Mouse (Mus musculus): Measurements from ENCODE around the gene Msi2. TPM values are rescaled to one million over a fixed set of nuclear protein-coding genes. Genes with fewer than 3 reads are reported as not detected.
A peak's percentile ranks its signal among the peaks of the same experiment; 100 is the strongest.

Gene Msi2
- polyA plus RNA-seq, 1 experiment from 2014 or later: 2.9 TPM

DNA sequence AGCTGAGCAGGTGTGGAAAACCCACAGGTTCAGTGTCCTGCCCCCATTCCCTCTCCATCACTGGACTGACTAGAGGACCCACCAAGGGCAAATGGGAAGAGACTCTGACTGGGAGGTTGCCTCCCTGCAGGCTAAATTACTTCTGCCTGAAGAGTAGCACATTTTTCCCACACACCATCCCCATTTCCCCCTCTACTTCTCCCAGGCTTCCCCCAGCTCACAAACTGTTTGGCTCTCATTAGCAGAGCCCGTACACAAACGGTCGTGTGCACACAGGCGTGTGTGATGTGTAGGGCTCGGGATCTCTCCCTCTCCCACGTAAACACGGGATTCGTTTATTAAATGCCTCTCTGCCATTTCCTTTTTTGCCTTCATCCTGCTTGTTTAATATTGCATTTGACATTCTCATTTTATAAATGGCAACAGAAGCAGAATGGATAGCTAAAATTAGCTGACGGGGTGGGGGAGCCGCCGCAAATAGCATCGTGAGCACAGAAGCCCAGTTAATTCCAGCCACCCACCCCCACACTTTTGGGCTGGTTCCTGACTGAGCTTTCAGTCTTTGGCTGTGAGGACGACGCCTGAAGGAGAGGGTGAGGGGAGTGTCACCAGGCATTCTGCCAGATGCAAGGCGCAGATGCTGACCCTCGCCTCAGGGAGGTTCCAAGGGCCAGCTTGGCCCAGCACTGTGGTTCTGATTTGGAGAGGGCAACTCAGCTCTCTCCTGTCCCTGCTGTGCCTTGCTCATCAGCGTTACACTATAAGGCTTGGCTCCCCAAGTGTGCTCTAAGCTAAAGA lies 313.3 kb downstream of the Msi2 start:
- WGBS (ENCODE audit: insufficient replicate concordance): 75% methylated on average over 17 of the region's 17 CpGs
- Histone ChIP-seq H3K27me3 (ENCODE audit: control insufficient read depth, insufficient read depth, low read depth, low read length) (no peaks in the 10 kb centered on the region), H3K4me2 (ENCODE audit: low read depth, low read length) (no peak overlapping the region), H3K4me1 (ENCODE audit: control insufficient read depth, low read depth, low read length) (peaks cover 3% of the 10 kb centered on the region; the same call in 1 of the 2 replicates), H3K4me3 (ENCODE audit: low read depth, low read length) (no peak overlapping the region), H3K9ac (ENCODE audit: low read depth, low read length) (no peak overlapping the region), H3K27ac (ENCODE audit: low read length) (no peak overlapping the region), H3K9me3 (replicated peaks; ENCODE audit: control insufficient read depth, low read length) (no peaks in the 10 kb centered on the region), H3K36me3 (ENCODE audit: control insufficient read depth, insufficient read depth) (no peaks in the 10 kb centered on the region)
- ATAC-seq (ENCODE audit: low read depth): no peak

DNA sequence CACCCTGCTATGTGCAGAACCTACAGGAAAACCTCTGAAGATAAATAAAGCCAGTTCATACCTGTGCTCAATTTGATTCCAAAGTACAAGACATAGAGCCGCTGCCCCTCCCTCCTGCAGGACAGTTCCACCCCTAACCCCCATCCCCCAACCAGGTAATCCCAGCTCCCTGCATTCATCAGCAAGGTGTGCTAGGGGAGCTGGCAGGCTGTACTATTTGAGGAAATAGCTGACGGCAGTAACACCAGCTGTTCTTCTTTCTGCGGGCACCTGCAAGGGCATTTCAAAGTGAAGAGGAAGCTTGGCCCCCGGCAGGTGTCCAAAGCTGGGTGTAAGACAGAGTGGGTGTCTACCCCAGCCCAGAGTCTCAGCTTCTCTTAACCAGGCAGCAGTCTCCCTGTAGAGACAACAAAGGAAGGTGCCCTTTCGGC lies 314.1 kb downstream of the Msi2 start:
- H3K27ac ChIP-seq (ENCODE audit: low read length): no peak overlapping the region
- no peak overlapping the region for H3K9ac ChIP-seq (ENCODE audit: low read depth, low read length)

DNA sequence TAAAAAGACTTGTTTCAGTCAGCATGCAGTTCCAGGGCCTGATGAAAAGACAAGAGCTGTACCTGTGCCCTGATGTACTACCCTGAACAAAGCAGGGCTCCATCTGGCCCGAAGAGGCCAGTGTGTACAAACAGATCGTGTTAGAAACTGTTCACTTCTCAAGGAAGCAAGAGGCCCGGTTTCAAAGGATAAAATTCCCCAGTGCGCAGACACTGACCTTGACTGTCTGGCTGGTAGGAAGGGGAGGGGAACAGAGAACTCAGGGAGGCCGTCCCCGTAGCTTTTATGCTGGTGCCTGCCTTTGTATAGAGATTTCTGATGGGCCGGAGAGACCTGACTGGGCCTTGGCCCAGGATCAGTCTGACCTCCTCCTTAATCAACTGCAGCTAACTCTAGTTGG lies 316.0 kb downstream of the Msi2 start:
- ATAC-seq (ENCODE audit: low read depth): no peak
- Histone ChIP-seq H3K36me3 (ENCODE audit: control insufficient read depth, insufficient read depth) (no peaks in the 10 kb centered on the region), H3K4me2 (ENCODE audit: low read depth, low read length) (no peak overlapping the region), H3K27ac (ENCODE audit: low read length) (no peak overlapping the region), H3K4me1 (ENCODE audit: control insufficient read depth, low read depth, low read length) (peaks cover 3% of the 10 kb centered on the region; the same call in 1 of the 2 replicates), H3K27me3 (ENCODE audit: control insufficient read depth, insufficient read depth, low read depth, low read length) (no peaks in the 10 kb centered on the region), H3K9ac (ENCODE audit: low read depth, low read length) (no peak overlapping the region), H3K4me3 (ENCODE audit: low read depth, low read length) (no peak overlapping the region), H3K9me3 (replicated peaks; ENCODE audit: control insufficient read depth, low read length) (no peaks in the 10 kb centered on the region)
- 71% methylated on average over 7 of the region's 7 CpGs for WGBS (ENCODE audit: insufficient replicate concordance)

More for the DNA sequence above, 314.1 kb downstream of the Msi2 start:
- peaks cover 3% of the 10 kb centered on the region; the same call in 1 of the 2 replicates for H3K4me1 ChIP-seq (ENCODE audit: control insufficient read depth, low read depth, low read length)
- ATAC-seq (ENCODE audit: low read depth): peak; percentile 68
- no peak overlapping the region for H3K4me3 ChIP-seq (ENCODE audit: low read depth, low read length)
- WGBS (ENCODE audit: insufficient replicate concordance): 65% methylated on average over 5 of the region's 5 CpGs
- H3K36me3 ChIP-seq (ENCODE audit: control insufficient read depth, insufficient read depth): no peaks in the 10 kb centered on the region
- H3K27me3 ChIP-seq (ENCODE audit: control insufficient read depth, insufficient read depth, low read depth, low read length): no peaks in the 10 kb centered on the region
- no peak overlapping the region for H3K4me2 ChIP-seq (ENCODE audit: low read depth, low read length)
- no peaks in the 10 kb centered on the region for H3K9me3 ChIP-seq (replicated peaks; ENCODE audit: control insufficient read depth, low read length)

DNA sequence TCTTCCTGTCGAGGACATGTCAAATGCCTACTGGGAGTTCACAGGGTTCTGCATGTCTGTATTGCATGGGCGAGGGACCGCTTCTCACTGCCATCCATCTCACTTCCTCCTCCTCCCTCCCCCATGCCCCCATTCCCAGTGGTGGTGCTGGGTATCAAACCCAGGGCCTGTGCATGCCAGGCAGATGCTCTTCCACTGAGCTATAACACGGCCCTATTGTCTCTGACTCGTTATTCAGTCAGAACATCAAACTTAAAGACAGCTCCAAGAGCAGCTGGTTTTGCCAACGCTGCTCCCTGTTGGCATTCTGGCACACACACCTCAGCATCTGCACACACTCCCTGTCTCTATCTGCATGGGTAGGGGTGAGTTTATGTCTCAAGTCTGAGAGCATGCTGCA lies 317.0 kb downstream of the Msi2 start:
- no peaks in the 10 kb centered on the region for H3K9me3 ChIP-seq (replicated peaks; ENCODE audit: control insufficient read depth, low read length)
- no peak overlapping the region for H3K27ac ChIP-seq (ENCODE audit: low read length)

DNA sequence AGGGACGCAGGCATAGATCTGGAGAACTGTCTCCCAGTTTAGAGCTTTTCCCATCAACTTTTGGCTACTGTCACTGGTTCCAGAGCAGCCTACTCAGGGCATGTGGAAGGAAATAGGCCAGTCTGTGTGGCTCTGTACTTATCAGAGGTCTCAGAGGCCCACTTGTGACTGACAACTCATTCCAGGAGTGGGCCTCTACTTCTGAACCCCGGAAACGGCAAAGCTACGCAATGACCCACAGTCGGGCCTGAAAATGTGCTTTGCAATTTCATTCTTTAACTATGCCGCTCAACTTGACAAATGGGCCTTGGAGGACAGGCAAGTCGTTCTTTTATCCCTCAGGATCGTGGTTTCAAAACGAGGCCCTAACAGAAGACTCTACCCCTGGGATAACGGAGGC lies 317.4 kb downstream of the Msi2 start:
- Histone ChIP-seq H3K9me3 (replicated peaks; ENCODE audit: control insufficient read depth, low read length) (no peaks in the 10 kb centered on the region), H3K27ac (ENCODE audit: low read length) (no peak overlapping the region), H3K4me3 (ENCODE audit: low read depth, low read length) (no peak overlapping the region), H3K9ac (ENCODE audit: low read depth, low read length) (no peak overlapping the region), H3K36me3 (ENCODE audit: control insufficient read depth, insufficient read depth) (no peaks in the 10 kb centered on the region), H3K27me3 (ENCODE audit: control insufficient read depth, insufficient read depth, low read depth, low read length) (no peaks in the 10 kb centered on the region), H3K4me1 (ENCODE audit: control insufficient read depth, low read depth, low read length) (peaks cover 3% of the 10 kb centered on the region; the same call in 1 of the 2 replicates), H3K4me2 (ENCODE audit: low read depth, low read length) (no peak overlapping the region)
- WGBS (ENCODE audit: insufficient replicate concordance): 79% methylated on average over 10 of the region's 10 CpGs
- no peak for ATAC-seq (ENCODE audit: low read depth)

More for the DNA sequence above, 317.0 kb downstream of the Msi2 start:
- no peaks in the 10 kb centered on the region for H3K36me3 ChIP-seq (ENCODE audit: control insufficient read depth, insufficient read depth)
- no peak overlapping the region for H3K4me3 ChIP-seq (ENCODE audit: low read depth, low read length)
- H3K4me2 ChIP-seq (ENCODE audit: low read depth, low read length): no peak overlapping the region
- H3K27me3 ChIP-seq (ENCODE audit: control insufficient read depth, insufficient read depth, low read depth, low read length): no peaks in the 10 kb centered on the region
- no peak for ATAC-seq (ENCODE audit: low read depth)
- H3K4me1 ChIP-seq (ENCODE audit: control insufficient read depth, low read depth, low read length): peaks cover 3% of the 10 kb centered on the region; the same call in 1 of the 2 replicates
- no peak overlapping the region for H3K9ac ChIP-seq (ENCODE audit: low read depth, low read length)
- WGBS (ENCODE audit: insufficient replicate concordance): 73% methylated on average over 6 of the region's 6 CpGs

GRCm38 (mm10) chr11:88400235-88400634 lies 318.1 kb downstream of the Msi2 start:
- ATAC-seq (ENCODE audit: low read depth): no peak
- Histone ChIP-seq H3K4me1 (ENCODE audit: control insufficient read depth, low read depth, low read length) (peaks cover 3% of the 10 kb centered on the region; the same call in 1 of the 2 replicates), H3K9me3 (replicated peaks; ENCODE audit: control insufficient read depth, low read length) (no peaks in the 10 kb centered on the region), H3K9ac (ENCODE audit: low read depth, low read length) (no peak overlapping the region), H3K4me2 (ENCODE audit: low read depth, low read length) (no peak overlapping the region), H3K4me3 (ENCODE audit: low read depth, low read length) (no peak overlapping the region), H3K36me3 (ENCODE audit: control insufficient read depth, insufficient read depth) (no peaks in the 10 kb centered on the region), H3K27ac (ENCODE audit: low read length) (no peak overlapping the region), H3K27me3 (ENCODE audit: control insufficient read depth, insufficient read depth, low read depth, low read length) (no peaks in the 10 kb centered on the region)
- WGBS (ENCODE audit: insufficient replicate concordance): 71% methylated on average over 6 of the region's 6 CpGs

DNA sequence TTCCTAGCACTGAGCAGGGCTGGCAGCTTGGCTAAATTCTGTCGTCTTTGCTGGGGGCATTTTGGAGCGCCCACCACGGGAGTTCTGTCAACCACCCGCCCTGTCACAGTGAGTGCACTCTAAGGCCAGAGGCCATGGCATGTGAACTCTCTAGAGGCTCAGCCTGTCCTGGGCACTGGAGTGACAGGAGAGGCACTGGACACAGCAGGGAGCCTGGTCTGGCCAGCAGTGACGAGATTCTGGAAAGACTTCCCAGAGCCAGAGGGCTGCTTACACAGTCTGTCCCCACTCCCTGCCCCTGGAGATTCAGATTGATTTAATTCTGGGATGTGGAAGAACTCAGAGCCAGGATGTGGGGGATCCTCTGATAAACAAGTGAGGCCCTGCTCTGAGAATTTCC lies 318.9 kb downstream of the Msi2 start:
- Histone ChIP-seq H3K4me1 (ENCODE audit: control insufficient read depth, low read depth, low read length) (peaks cover 3% of the 10 kb centered on the region; the same call in 1 of the 2 replicates), H3K27ac (ENCODE audit: low read length) (no peak overlapping the region), H3K9me3 (replicated peaks; ENCODE audit: control insufficient read depth, low read length) (no peaks in the 10 kb centered on the region), H3K9ac (ENCODE audit: low read depth, low read length) (no peak overlapping the region), H3K27me3 (ENCODE audit: control insufficient read depth, insufficient read depth, low read depth, low read length) (no peaks in the 10 kb centered on the region), H3K4me2 (ENCODE audit: low read depth, low read length) (no peak overlapping the region), H3K4me3 (ENCODE audit: low read depth, low read length) (no peak overlapping the region), H3K36me3 (ENCODE audit: control insufficient read depth, insufficient read depth) (no peaks in the 10 kb centered on the region)
- no peak for ATAC-seq (ENCODE audit: low read depth)
- WGBS (ENCODE audit: insufficient replicate concordance): 71% methylated on average over 5 of the region's 5 CpGs

- Histone ChIP-seq H3K9me3 (replicated peaks; ENCODE audit: control insufficient read depth, low read length) (no peaks in the 10 kb centered on the region), H3K9ac (ENCODE audit: low read depth, low read length) (no peak overlapping the region), H3K4me1 (ENCODE audit: control insufficient read depth, low read depth, low read length) (peaks cover 3% of the 10 kb centered on the region; the same call in 1 of the 2 replicates), H3K27ac (ENCODE audit: low read length) (no peak overlapping the region), H3K4me2 (ENCODE audit: low read depth, low read length) (no peak overlapping the region), H3K27me3 (ENCODE audit: control insufficient read depth, insufficient read depth, low read depth, low read length) (no peaks in the 10 kb centered on the region), H3K36me3 (ENCODE audit: control insufficient read depth, insufficient read depth) (no peaks in the 10 kb centered on the region), H3K4me3 (ENCODE audit: low read depth, low read length) (no peak overlapping the region)
- 71% methylated on average over 5 of the region's 5 CpGs for WGBS (ENCODE audit: insufficient replicate concordance)
- no peak for ATAC-seq (ENCODE audit: low read depth)
These were observed 319.3 kb downstream of the Msi2 start for GRCm38 (mm10) chr11:88399028-88399427.

Measured in liver, embryonic 16.5 days (tissue).